Mouse (Mus musculus) lung, postnatal 25 days (tissue): ENCODE data around the gene Tiprl.
A peak's percentile ranks its signal among the peaks of the same experiment; 100 is the strongest.

Source experiments
- DNase-seq: peaks from one replicate; pipeline ENCODE4 v3.0.0; 2022; ENCODE audit warnings: low spot score

The Tiprl gene

GRCm38 (mm10) chr1:165201445-165202012 is 35.3 kb downstream of the Tiprl start:
- DNase-seq: no peak

GRCm38 (mm10) chr1:165200748-165201147 is 36.0 kb downstream of the Tiprl start:
- DNase-seq: no peak

DNA sequence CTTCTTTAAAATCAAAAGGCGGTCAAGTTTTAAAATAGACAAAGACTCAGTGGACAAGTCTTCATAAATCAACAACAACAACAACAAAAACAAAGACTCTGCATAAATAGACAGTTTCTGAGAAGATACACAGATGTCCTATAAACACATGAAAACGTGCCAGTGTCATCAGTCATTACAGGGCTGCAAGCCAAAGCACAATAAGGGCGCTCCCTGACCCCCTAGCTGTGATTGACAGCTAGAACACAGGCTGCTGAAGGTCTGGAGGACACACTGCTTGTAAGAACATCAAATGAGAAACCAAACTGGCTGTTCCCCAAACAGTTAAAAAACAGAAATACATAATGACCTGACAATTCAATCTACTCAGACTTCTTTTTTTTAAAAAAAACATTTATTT is 37.2 kb downstream of the Tiprl start:
- no peak for DNase-seq

DNA sequence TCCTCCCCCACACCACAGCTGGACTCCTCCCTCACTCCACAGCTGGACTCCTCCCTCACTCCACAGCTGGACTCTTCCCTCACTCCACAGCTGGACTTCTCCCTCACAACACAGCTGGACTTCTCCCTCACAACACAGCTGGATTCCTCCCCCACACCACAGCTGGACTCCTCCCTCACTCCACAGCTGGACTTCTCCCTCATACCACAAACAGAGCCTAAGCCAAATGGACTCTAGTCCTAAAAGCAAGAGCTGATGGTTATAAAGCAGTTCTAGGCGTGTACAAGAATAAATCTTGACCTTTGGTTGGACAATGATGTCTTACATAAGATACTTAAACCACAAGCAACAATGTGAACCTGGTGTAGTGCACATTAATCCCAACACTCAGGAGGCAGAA is 37.8 kb downstream of the Tiprl start:
- no peak for DNase-seq

DNA sequence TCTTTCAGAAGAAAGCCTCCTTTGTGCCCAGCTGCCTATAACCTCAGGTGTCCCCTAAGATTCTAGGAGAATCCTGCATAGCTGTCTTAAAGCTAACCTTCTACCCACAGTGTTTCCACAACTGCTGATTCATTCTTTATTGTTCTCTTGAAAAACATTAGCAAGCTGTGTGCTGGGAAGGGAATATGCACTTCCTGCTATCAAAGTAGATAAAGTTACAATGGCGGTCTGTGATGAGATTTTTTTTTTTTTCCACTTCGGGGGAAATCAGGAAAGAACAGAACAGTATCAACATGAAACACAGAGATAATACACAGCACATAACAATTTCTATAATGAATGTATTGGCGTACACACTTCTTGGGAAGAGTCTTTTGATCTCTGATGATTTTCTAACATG is 38.9 kb downstream of the Tiprl start:
- no peak for DNase-seq

GRCm38 (mm10) chr1:165195396-165195960 is 41.3 kb downstream of the Tiprl start:
- DNase-seq: no peak

DNA sequence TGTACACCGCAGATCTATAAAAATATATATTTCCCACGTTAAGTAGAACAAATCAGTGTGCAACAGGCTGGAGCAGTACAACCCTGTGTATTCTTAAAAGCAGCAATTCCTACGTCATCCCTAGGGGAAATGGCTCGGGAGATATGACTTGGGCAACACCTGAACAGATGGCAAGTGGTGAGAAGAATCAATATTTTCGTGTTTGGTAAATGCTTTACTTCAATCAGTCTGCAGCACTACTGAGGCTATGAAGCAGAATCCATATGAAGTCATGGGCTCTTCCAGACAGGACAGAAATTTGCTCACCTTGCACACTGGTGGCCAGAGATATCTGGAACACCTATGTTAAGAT is 42.2 kb downstream of the Tiprl start:
- DNase-seq: no peak

DNA sequence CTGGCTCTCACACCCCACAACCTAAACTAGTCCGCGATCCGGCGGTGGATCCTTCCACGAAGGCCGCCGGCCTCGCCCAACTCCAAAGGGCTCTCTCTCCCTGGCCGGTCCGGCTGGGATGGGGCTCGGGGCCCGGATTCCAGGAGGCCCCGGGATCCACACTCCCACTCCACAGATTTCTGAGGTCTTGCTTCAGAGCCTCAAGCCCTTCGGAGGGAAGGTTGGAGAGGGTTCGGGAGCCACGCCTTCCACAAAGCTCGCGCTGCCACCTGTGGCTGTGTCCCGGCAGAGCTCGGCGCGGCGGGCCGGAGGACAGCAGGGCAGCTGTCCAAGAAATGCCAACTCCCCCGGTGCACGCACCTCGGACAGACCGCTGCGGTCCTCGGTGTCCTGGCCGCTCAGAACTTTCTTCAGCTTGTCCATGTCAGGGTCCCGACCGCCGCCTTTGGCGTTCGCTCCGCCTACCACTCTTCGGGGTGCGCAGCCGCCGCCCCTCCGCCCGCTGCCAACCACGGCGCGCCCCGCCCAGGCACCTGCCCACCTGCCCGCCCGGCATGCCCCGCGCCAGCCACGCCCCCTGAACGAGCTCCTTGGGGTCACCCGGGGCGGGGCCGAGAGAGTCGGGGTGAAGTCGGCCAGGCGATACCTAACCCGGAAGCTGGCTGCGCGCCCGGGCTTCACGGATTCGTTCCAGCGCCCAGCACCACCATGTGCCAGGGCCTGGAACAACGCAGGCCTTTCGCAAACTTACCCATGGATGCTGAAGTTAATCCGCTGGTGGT is 42.7 kb downstream of the Tiprl start, which contains the start of gene Sft2d2:
Gene Sft2d2, minus strand, starts transcription at position 559 of the 782 bp plus-strand sequence.
- DNase-seq: peak; percentile 95

- no peak for DNase-seq
These were observed 43.4 kb downstream of the Tiprl start for GRCm38 (mm10) chr1:165193426-165193825.

DNA sequence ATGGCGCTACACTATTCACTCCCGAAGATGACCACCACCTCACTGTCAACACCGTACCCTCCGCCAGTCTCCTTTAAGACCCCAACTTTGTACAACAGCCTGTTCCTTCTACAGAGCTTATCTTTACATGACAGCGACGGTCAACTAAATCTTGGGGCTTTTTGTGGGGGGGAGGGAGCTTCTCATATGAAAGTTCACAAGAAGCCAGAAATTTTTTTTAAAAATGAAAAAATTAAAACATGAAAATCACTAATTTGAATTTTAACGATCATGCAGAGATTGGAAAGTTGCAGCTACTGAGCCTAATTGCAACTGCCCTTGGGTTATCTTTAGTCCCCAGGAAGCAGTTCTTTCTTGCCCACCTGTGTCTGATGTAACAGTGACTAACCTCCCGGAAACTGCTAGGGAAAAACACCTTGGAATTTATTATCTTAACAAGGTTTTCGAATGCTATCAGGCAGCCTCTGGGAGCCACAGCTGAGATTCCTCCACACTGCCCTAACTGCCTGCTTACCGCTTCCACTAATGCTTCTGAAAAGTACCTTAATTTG is 44.0 kb downstream of the Tiprl start:
- no peak for DNase-seq

DNA sequence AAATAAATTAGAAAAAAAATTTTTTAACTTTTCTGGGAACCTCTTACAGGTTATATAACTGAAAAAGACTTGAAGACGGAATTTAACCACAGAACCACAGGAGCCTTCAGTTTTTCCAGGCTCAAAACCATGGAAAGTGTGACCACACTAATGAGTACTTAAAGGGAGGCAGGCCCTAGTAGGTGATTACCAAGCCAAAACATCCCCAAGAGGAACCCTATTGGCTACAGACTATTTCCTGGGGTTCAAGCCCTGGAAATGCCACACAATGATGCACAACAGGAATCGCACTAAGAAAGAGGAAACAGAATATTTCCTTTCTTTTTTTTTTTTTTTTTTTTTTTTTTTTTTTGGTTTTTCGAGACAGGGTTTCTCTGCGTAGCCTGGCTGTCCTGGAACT is 44.7 kb downstream of the Tiprl start:
- no peak for DNase-seq

DNA sequence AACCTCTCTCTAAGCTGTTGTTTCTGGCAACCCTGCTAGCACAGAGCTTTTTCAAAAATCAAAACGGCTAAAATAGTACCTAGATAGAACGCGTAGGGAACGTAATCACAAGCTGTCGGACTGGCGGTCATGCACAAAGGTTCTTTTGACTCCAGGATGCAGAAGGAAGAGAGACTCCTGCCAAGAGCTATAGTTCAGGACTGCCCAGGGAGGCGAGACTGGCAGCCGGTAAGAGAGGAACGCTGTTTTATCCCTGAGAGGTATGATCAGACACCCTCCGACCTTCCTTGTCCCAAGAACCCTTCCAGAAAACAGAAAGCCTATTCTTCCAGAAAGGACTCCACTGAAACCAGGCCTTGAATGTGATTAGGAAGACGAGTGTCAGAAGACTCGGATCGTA is 45.2 kb downstream of the Tiprl start:
- DNase-seq: no peak

DNA sequence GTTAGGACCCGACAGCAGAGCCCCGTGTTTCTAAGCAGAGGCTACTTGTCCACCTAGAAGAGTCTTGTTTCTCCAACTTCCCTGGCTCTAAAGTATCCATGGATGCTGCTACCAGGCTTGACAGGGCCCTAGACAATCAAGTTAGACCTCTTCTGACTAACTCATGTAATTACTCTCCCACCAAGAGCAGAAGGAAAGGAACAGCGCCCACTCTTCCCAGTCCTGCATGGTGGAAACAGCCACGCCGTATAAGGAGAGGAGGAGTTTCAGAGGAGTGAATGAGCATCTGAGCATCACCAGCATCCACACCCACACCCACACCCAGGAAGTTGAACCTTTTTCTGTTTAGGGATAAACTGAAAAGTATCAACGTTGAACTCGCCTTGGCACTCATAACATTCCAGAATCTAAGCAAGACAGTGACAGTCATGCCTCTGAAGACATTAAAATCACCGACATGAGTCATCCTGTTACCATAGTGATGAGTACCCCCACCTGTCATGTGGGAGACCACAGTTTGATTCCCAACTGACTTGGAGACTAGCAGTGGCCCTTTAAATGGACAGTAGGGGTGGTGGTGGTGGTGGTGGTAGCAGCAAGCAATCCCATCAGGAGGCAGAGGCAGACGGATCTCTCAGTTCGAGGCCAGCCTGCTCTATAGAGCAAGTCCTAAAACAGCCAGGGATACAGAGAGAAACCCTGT is 46.1 kb downstream of the Tiprl start:
- no peak for DNase-seq

DNA sequence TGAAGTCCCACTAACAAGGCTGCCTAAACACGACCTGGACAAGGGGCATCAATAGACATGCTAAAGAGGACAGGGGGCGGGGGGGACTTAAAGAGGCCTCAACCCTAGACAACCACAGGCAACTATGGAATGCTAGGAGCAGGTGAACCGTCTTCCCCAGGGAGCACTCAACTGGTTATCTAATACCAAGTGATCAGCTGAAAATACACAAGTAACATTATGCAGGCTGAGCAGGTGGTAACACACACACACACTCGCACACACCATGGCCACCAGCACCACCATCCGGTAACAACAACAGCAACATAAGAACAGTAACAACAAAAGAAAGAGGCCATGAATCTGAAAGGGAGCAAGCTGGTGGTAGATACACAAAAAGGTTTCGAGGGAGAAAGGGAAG is 46.7 kb downstream of the Tiprl start:
- DNase-seq: no peak

DNA sequence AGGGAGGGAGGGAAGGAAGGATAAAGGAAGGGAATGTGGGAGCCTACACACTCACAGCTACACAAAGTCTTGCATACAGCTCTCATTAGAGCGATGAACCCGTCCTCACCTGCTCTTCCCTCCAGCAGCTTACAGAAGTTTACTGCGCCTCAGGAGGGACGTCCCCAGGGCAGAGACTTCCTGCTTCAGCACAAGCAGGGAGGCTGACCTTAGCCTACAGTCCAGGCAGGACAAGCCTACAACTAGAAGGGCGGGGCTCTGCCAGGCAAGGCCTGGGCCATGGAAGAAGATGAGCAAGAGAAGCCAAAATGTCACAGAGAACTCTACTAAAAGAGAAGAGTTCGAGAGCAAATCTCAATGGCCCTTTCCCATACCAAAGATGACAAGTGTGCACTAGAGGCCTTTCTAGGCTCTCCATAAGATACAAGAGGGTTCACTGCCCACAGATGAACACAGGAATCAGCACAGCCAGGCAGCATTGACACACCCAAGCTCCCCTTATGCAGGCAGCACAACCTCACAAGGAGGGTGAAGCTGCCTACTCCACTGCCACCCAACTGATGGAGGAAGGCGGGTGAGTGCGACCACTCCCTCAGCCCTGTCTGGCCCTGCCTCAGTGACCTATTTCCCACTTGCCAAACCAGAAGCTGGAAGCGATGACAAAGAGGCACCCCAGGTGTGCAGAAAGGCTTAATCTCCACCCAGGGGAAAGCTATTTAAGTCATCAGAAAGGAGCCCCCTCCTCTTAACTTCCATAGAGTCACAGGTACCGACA is 47.8 kb downstream of the Tiprl start:
- DNase-seq: no peak

- DNase-seq: no peak
These were observed 49.4 kb downstream of the Tiprl start for GRCm38 (mm10) chr1:165187357-165187756.

- DNase-seq: no peak
These were observed 50.3 kb downstream of the Tiprl start for GRCm38 (mm10) chr1:165186491-165186890.

DNA sequence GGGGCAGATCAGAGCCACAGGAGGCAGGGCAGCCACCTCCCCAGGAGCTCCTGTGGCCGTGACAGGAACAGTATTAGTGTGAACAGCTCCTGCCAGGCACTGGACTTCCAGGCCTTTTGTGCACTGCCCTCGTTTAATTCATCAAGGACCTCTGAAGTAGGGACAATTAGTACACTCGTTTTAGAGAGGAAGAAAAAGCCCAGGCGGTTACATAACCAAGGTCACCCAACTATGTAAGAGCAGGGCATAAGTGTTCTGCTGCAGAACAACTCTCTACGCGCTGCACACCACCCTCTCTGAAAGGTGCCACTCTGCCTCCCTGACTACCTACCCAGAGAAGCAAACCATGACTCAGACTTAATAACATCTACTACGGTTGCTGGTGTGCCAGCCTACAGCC is 51.7 kb downstream of the Tiprl start:
- peak; percentile 89 for DNase-seq

DNA sequence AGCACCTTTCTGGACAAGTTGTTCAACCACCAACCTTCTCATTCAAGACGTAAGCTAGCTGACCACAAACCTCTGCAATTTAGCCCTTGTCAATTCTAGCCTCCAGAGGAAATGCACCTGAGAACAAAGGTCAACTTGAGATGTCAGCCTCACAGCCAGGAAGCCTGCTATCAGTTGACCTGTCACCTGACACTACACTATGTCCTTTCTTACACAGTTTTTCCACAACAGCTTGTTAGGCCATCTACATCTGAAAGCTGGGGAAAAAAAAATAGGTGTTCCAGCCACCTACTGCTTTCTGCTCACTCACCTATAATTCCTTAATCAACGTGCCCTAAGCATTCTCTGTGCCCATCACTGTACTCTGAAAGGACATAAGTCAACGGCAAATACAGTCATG is 52.6 kb downstream of the Tiprl start:
- DNase-seq: no peak

DNA sequence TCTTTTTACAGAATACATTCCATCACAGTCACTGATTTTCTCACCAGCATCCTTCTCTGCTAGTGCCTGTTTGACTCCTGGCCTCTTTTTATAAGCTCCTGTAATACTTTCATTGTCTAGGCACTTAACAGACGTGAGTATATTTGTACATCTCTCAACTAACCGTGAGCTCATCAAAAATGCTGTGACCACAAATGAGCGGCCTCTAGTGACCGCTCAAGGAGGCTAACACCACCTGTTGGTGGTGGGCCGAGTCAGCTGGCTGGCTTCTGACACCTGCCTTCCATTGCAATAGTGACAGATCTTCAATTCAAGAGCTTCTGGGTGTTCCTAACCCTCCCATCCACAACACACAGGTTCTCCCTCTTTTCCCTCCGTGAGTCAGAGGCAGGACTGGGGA is 53.4 kb downstream of the Tiprl start:
- peak; percentile 79 for DNase-seq

DNA sequence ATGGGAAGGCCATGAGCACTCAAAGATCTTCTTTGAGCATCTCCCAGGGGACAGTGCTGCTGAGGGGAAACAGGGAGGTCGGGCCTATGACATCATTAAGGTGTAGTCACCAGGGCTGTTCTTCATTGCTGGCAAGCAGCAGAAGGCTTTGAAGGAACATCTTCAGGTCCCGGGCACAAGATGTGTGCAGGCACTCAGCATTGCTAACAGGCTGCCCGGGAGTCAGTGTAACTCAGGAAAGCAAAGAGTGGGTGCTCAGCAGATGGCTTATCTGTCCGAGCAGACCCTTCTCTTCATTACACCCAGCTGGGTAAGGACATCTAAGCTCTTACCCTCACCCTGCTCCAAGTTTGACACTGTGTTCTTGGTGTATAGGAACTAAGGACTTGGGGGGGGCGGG is 57.5 kb downstream of the Tiprl start:
- DNase-seq: no peak

- no peak for DNase-seq
These were observed 58.7 kb downstream of the Tiprl start for GRCm38 (mm10) chr1:165178075-165178474.
